ENCODE assay signal across 9 mouse cellular contexts in genomic region chr2:33746471-33746870, GRCm38 (mm10).
DNase-seq lines count a peak whose midpoint lies in the region; TF ChIP-seq lines count a peak whose summit lies in the region.
"Had no signal": no experiment of that assay in that cellular context is flagged by ENCODE, and none has a peak within 500 bp of the region (broad histone marks: within the 10 kb centered on the region; RNA-seq: fewer than 3 reads in every experiment).

No protein-coding gene starts in this region.

- TF ChIP-seq CTCF in kidney, adult 2 months (conservative IDR thresholded peaks at IDR 0.05; ENCODE audit: insufficient read depth, insufficient read length, low read depth, low read length), result peak; percentile 78

- no peak overlapping the region for H3K27ac ChIP-seq in kidney, adult 2 months (ENCODE audit: insufficient read depth, low read depth, low read length)
- H3K27ac ChIP-seq in limb, embryonic 10.5 days, result no peak overlapping the region
- H3K27ac ChIP-seq: embryonic facial prominence, embryonic 12.5 days had no signal

- no peak overlapping the region for H3K4me3 ChIP-seq in kidney, adult 2 months (ENCODE audit: insufficient read depth, low read depth, low read length)
- H3K4me3 ChIP-seq in limb, embryonic 10.5 days, result no peak overlapping the region
- H3K4me3 ChIP-seq: embryonic facial prominence, embryonic 12.5 days had no signal

- H3K27me3 ChIP-seq in kidney, adult 2 months (replicated peaks; ENCODE audit: control insufficient read depth, insufficient read depth, low read length), result no peaks in the 10 kb centered on the region
- H3K27me3 ChIP-seq in limb, embryonic 10.5 days (ENCODE audit: low read depth, poor library complexity, severe bottlenecking), result peaks cover 3% of the 10 kb centered on the region; the same call in 1 of the 2 replicates
- H3K27me3 ChIP-seq in splenic B cell, adult 2 months (ENCODE audit: control insufficient read depth, insufficient read depth, low read length, poor library complexity, severe bottlenecking), result no peaks in the 10 kb centered on the region
- H3K27me3 ChIP-seq: embryonic facial prominence, embryonic 12.5 days had no signal

- TF ChIP-seq POLR2A in kidney, adult 2 months (IDR thresholded peaks at IDR 0.05; ENCODE audit: low read depth, low read length), result no peak

- 3% methylated on average over 5 of the region's 5 CpGs for WGBS in kidney, adult 2 months
- 14% methylated on average over 5 of the region's 5 CpGs for WGBS in limb, embryonic 10.5 days

- peaks cover 2% of the 10 kb centered on the region; the same call in 1 of the 2 replicates for H3K4me1 ChIP-seq in kidney, adult 2 months (ENCODE audit: control insufficient read depth, insufficient read depth, low read length)
- peaks cover 31% of the 10 kb centered on the region for H3K4me1 ChIP-seq in limb, embryonic 10.5 days
- H3K4me1 ChIP-seq: embryonic facial prominence, embryonic 12.5 days had no signal

- DNase-seq in 3T3-L1 (ENCODE audit: low read depth, low spot score) (peak; percentile 97), adipocyte (ENCODE audit: low spot score) (peak; percentile 86)
- peak; percentile 93 for DNase-seq in embryo, embryonic 10 days (ENCODE audit: low spot score)
- DNase-seq in gastrocnemius, postnatal 10 days, result peak; percentile 65
- DNase-seq in kidney, adult 2 months, result peak; percentile 90
- DNase-seq in limb, embryonic 10.5 days (ENCODE audit: low spot score), result peak; percentile 85
- DNase-seq in naive thymus-derived CD4-positive, alpha-beta T cell, adult 2 months (ENCODE audit: low read depth), result peak; percentile 81
- peak; percentile 84 for DNase-seq in splenic B cell, adult 2 months (ENCODE audit: low read depth, low spot score)

- H3K9me3 ChIP-seq in limb, embryonic 10.5 days (replicated peaks), result no peaks in the 10 kb centered on the region
- H3K9me3 ChIP-seq: embryonic facial prominence, embryonic 12.5 days had no signal

- H3K36me3 ChIP-seq in kidney, adult 2 months (ENCODE audit: control insufficient read depth, insufficient read depth, low read length), result no peaks in the 10 kb centered on the region
- peaks cover 31% of the 10 kb centered on the region for H3K36me3 ChIP-seq in limb, embryonic 10.5 days
- H3K36me3 ChIP-seq in splenic B cell, adult 2 months (ENCODE audit: control insufficient read depth, insufficient read depth, low read length, poor library complexity, severe bottlenecking), result no peaks in the 10 kb centered on the region
